Mouse (Mus musculus): Measurements from ENCODE around the gene Vmp1. TPM values are rescaled to one million over a fixed set of nuclear protein-coding genes. Genes with fewer than 3 reads are reported as not detected.

Gene Vmp1
- total RNA-seq, 2 experiments from 2014 or later: 162 to 170 TPM

GRCm38 (mm10) chr11:86534201-86534910 is 149.3 kb downstream of the Vmp1 start:
- no peak for ATAC-seq (replicated peaks; ENCODE audit: low FRiP score, poor library complexity, severe bottlenecking)

Other genes with a start within 250 kb of the Vmp1 start
- gene Rnft1, start 199.2 kb downstream of the Vmp1 start, total RNA-seq (2015; ENCODE audit: low replicate concordance): 1.3 and 1.7 TPM in 2 replicates
- 2.3 and 2.8 TPM in 2 replicates for gene Rnft1, start 199.2 kb downstream of the Vmp1 start, total RNA-seq (2017; ENCODE audit: low replicate concordance)
- 7.5 and 12.7 TPM in 2 replicates for gene Rps6kb1, start 139.0 kb downstream of the Vmp1 start, total RNA-seq (2015; ENCODE audit: low replicate concordance)
- gene Rps6kb1, start 139.0 kb downstream of the Vmp1 start, total RNA-seq (2017; ENCODE audit: low replicate concordance): 20.2 and 24.7 TPM in 2 replicates
- gene Tubd1, start 138.8 kb downstream of the Vmp1 start, total RNA-seq (2015; ENCODE audit: low replicate concordance): 0.77 and 8.8 TPM in 2 replicates
- gene Tubd1, start 138.8 kb downstream of the Vmp1 start, total RNA-seq (2017; ENCODE audit: low replicate concordance): 2.6 and 5.4 TPM in 2 replicates
- 6.9 and 8.8 TPM in 2 replicates for gene Ptrh2, start 149 bp upstream of the Vmp1 start, total RNA-seq (2015; ENCODE audit: low replicate concordance)
- 9.5 TPM in 2 replicates for gene Ptrh2, start 149 bp upstream of the Vmp1 start, total RNA-seq (2017; ENCODE audit: low replicate concordance)
- gene Cltc, start 73.7 kb upstream of the Vmp1 start, total RNA-seq (2015; ENCODE audit: low replicate concordance): 232 and 330 TPM in 2 replicates
- 190 and 199 TPM in 2 replicates for gene Cltc, start 73.7 kb upstream of the Vmp1 start, total RNA-seq (2017; ENCODE audit: low replicate concordance)
- gene Dhx40, start 123.9 kb upstream of the Vmp1 start, total RNA-seq (2015; ENCODE audit: low replicate concordance): 32.3 and 41.0 TPM in 2 replicates
- gene Dhx40, start 123.9 kb upstream of the Vmp1 start, total RNA-seq (2017; ENCODE audit: low replicate concordance): 45.7 and 49.2 TPM in 2 replicates